8 mouse cellular contexts compared by ENCODE assay signal in the genomic region with DNA sequence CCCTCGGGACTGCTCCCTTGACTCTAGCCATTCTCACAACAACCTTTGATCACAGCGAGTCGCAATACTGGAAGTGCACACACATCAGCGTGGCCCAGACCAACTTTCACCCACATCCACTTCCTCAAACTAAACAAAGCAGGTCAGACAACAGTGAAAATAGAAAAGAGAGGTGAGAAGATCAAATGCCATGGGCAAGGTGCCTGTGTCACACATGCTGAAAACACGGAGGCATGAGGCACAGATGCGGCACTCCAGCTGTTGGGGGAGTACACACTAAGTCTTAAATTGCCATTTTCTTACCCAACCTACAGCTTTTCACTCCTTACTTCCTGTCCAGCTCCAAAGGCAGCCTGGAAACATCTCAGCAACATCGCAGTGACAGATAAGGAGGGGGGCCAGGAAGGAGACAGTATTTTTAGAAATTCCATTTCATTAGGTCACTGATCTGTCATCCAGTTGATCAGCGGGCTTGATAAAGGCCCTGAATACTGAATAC.
A peak's percentile ranks its signal among the peaks of the same experiment; 100 is the strongest.
DNase-seq lines count a peak whose midpoint lies in the region; ATAC-seq and TF ChIP-seq lines count a peak whose summit lies in the region.

No protein-coding gene starts in this region.

- H3K9ac ChIP-seq in intestine, postnatal 0 days (ENCODE audit: low read depth, low read length), result no peak overlapping the region
- no peak overlapping the region for H3K9ac ChIP-seq in lung, postnatal 0 days (replicated peaks; ENCODE audit: low read depth)
- no peak overlapping the region for H3K9ac ChIP-seq in midbrain, embryonic 15.5 days

- H3K27me3 ChIP-seq in intestine, postnatal 0 days (replicated peaks; ENCODE audit: control insufficient read depth, insufficient read depth, low read length), result no peaks in the 10 kb centered on the region
- no peaks in the 10 kb centered on the region for H3K27me3 ChIP-seq in lung, postnatal 0 days (replicated peaks; ENCODE audit: insufficient read depth, low read length)
- H3K27me3 ChIP-seq in midbrain, embryonic 15.5 days (replicated peaks), result no peaks in the 10 kb centered on the region

- no peaks in the 10 kb centered on the region for H3K9me3 ChIP-seq in intestine, postnatal 0 days (ENCODE audit: control insufficient read depth)
- no peaks in the 10 kb centered on the region for H3K9me3 ChIP-seq in lung, postnatal 0 days (ENCODE audit: low read length)
- H3K9me3 ChIP-seq in midbrain, embryonic 15.5 days, result no peaks in the 10 kb centered on the region

- TF ChIP-seq CTCF in intestine, postnatal 0 days (IDR thresholded peaks at IDR 0.05; ENCODE audit: low read depth), result no peak
- TF ChIP-seq CTCF in lung, postnatal 0 days (IDR thresholded peaks at IDR 0.05), result no peak

- DNase-seq in spleen, postnatal 36 days (ENCODE audit: low spot score in 2 of 2), result peak; percentile 76 to 80
- no peak for DNase-seq in spleen, postnatal 14 days (ENCODE audit: low spot score in 2 of 2)
- peak; percentile 86 for DNase-seq in lung, postnatal 0 days (ENCODE audit: low spot score)
- DNase-seq in retina, embryonic 14.5 days (ENCODE audit: low spot score), result no peak
- DNase-seq in adrenal gland, adult 8-10 months, result no peak

- 42% methylated on average over 8 of the region's 8 CpGs for WGBS in intestine, postnatal 0 days
- WGBS in lung, postnatal 0 days, result 30% methylated on average over 8 of the region's 8 CpGs
- 88% methylated on average over 8 of the region's 8 CpGs for WGBS in midbrain, embryonic 15.5 days

- no peak overlapping the region for H3K4me2 ChIP-seq in intestine, postnatal 0 days (replicated peaks; ENCODE audit: low read depth)
- no peak overlapping the region for H3K4me2 ChIP-seq in lung, postnatal 0 days (replicated peaks; ENCODE audit: low read depth, low read length)
- H3K4me2 ChIP-seq in midbrain, embryonic 15.5 days, result no peak overlapping the region

- no peak overlapping the region for H3K4me3 ChIP-seq in intestine, postnatal 0 days (ENCODE audit: low read depth, low read length)
- no peak overlapping the region for H3K4me3 ChIP-seq in lung, postnatal 0 days (ENCODE audit: low read depth, low read length)
- H3K4me3 ChIP-seq in midbrain, embryonic 15.5 days, result no peak overlapping the region

- H3K27ac ChIP-seq in intestine, postnatal 0 days (ENCODE audit: low read depth, low read length), result peak overlapping the region; percentile 65
- H3K27ac ChIP-seq in lung, postnatal 0 days (ENCODE audit: low read length), result peak overlapping the region; percentile 65
- H3K27ac ChIP-seq in midbrain, embryonic 15.5 days, result no peak overlapping the region

- peak; percentile 70 for ATAC-seq in intestine, postnatal 0 days
- ATAC-seq in lung, postnatal 0 days, result peak; percentile 60
- ATAC-seq in erythroid progenitor cell, adult 5-6 weeks (replicated peaks; ENCODE audit: low FRiP score, poor library complexity, severe bottlenecking), result no peak
- ATAC-seq in midbrain, embryonic 15.5 days (replicated peaks), result no peak

- peak; percentile 96 for TF ChIP-seq EP300 in lung, postnatal 0 days (IDR thresholded peaks at IDR 0.05)

- H3K4me1 ChIP-seq in intestine, postnatal 0 days (replicated peaks; ENCODE audit: control insufficient read depth, insufficient read depth, low read length), result 0 out of 2 replicates have a peak, but pooled peaks cover 13% of the 10 kb centered on the region
- peaks cover 30% of the 10 kb centered on the region for H3K4me1 ChIP-seq in lung, postnatal 0 days (ENCODE audit: insufficient read depth, low read depth, low read length)
- H3K4me1 ChIP-seq in midbrain, embryonic 15.5 days, result no peaks in the 10 kb centered on the region

- H3K36me3 ChIP-seq in intestine, postnatal 0 days (ENCODE audit: control insufficient read depth, insufficient read depth), result no peaks in the 10 kb centered on the region
- H3K36me3 ChIP-seq in lung, postnatal 0 days (ENCODE audit: insufficient read depth, low read length), result no peaks in the 10 kb centered on the region
- H3K36me3 ChIP-seq in midbrain, embryonic 15.5 days (replicated peaks), result no peaks in the 10 kb centered on the region

Comparison
In these comparisons a context has a peak if more than half of its experiments do, and no peak if none do; other contexts are left out.
1. DNase-seq: peak in spleen, postnatal 36 days (2 of 2) and lung, postnatal 0 days (single experiment); none in spleen, postnatal 14 days (0 of 2), retina, embryonic 14.5 days (single experiment) and adrenal gland, adult 8-10 months (single experiment).
2. ATAC-seq: peak in intestine, postnatal 0 days (single experiment) and lung, postnatal 0 days (single experiment); none in erythroid progenitor cell, adult 5-6 weeks (single experiment) and midbrain, embryonic 15.5 days (single experiment).